Comparison of ENCODE assay signal across 13 mouse cellular contexts in genomic region chr16:43697772-43698171, GRCm38 (mm10). TPM values are rescaled to one million over a fixed set of nuclear protein-coding genes. Genes with fewer than 3 reads are reported as not detected.
"Had no signal": no experiment of that assay in that cellular context is flagged by ENCODE, and none has a peak within 500 bp of the region (broad histone marks: within the 10 kb centered on the region; RNA-seq: fewer than 3 reads in every experiment).

No protein-coding gene starts in this region.

- DNase-seq: kidney, postnatal 10 days; kidney, postnatal 4 days; lung, embryonic 14.5 days; lung, postnatal 10 days; right cerebral cortex, adult 18-20 months; spleen, adult 18-20 months; thymus, adult 2 months; thymus, postnatal 36 days had no signal

RNA-seq across cellular contexts. Expression of gene Tigit, which starts 33.8 kb away (rescaled TPM):
- total RNA-seq: layer of hippocampus, adult 2 months; layer of hippocampus, postnatal 25 days; left cerebral cortex, adult 2 months; left cerebral cortex, postnatal 25 days; midbrain, postnatal 0 days had no signal

RNA-seq across cellular contexts. Expression of gene Drd3, which starts 56.1 kb away (rescaled TPM):
- total RNA-seq: midbrain, postnatal 0 days had no signal
